Mouse (Mus musculus): ENCODE results near the gene Tff3.

DNA sequence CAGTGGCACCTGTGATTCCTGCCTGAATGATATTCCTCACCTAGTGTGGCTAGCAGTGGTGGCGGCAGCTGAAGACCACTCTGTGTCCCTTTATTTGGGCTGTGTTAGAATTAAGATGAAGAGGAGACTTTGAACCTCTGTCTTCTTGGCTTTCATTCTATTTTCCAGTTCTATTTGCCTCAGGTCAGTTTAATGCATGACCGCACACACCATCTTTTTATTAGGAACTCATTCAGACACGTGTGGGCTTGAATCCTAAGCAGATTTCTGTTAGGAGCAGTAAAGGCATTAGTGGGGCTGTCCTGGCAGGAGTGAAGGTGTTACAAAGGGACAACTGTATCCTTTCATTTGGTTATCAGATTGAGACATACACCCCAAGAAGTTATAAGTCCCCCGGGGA is 30.8 kb upstream of the Tff3 start:
- TF ChIP-seq CTCF (IDR thresholded peaks at IDR 0.05; ENCODE audit: borderline replicate concordance, insufficient read depth, low read length) (no peak), POLR2A (IDR thresholded peaks at IDR 0.05; ENCODE audit: low read depth, low read length) (no peak)

All from embryonic fibroblast, embryonic 13.5 days (primary cell).